Mouse (Mus musculus): ENCODE measurements around the gene Isg20l2.
"Not testable (repeated sequence)": the region's sequence is repeated elsewhere in the genome, so short reads cannot be mapped to it uniquely, and the experiment has no call there.

Isg20l2 gene

GRCm38 (mm10) chr3:87930078-87930795 lies at the start of gene Isg20l2, which contains the start of gene Rrnad1:
TSS of gene Isg20l2 (plus strand) at chr3:87930314.
TSS of gene Rrnad1 (minus strand) at chr3:87930717.
- peak; percentile 98 for DNase-seq

GRCm38 (mm10) chr3:87884291-87884690 lies 45.8 kb upstream of the Isg20l2 start:
- DNase-seq, result no peak

DNA sequence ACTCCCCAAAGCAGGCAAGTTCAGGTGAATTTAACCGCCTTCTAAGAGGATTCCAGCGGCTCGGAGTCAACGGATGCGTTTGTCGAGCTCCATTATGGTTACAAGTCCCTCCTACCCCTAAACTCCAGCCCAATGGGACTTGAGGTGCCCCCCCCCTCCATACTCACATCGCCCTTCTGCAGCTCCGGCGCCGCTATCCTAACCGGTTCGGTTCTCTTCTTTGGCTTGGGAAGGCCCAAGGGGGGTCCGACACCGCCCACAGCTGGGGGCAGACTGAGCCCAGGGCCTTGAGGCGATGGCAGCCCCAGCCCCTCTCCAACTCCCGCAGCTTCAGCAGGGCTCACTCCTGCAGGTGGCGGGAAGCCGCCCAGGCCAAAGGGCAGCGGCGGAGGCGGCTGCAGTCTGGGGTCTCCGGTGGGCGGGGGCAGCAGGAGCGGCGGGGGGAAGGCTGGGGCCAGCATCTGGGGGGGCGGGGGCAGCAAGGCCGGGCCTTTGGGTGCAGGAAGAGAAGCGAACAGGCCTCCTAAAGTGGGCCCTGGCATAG lies 45.3 kb upstream of the Isg20l2 start:
- no peak for DNase-seq

DNA sequence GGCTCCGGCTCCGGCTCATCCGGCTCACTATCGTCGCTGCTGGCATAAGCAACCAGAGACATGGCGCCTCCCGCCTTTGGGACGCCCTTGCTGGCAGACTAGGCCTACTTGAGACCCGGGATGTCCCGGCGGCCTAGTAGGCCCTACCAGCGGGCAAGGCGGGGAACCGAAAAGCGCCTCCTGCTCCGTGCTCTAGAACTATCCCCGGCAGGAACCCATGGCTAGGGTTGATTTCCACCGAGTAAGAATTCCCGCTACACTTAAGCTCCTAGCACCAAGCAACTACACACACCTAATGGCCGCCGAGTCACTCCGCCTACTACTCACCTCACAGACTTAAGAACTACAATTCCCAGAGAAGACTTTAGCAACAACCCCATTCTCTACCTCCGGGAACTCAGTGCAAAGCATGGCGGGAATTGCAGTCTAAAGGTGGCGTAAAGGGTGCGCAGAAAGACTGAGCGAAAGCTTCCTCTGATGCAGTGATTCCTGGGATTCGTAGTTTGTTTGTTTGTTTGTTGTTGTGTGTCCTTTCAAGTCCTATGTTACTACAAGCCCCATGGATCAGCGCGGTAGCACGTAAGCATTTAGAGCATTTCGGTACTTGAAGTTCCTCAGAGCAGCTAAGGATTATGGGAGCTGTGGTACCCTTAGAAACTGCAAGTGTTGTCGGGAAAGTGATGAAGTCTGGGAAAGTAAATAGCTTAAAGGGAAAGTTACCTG lies 44.7 kb upstream of the Isg20l2 start, which contains the start of gene Prcc:
Prcc (minus strand) TSS at position 328 of the 723 bp plus-strand sequence.
- peak; percentile 96 for DNase-seq

DNA sequence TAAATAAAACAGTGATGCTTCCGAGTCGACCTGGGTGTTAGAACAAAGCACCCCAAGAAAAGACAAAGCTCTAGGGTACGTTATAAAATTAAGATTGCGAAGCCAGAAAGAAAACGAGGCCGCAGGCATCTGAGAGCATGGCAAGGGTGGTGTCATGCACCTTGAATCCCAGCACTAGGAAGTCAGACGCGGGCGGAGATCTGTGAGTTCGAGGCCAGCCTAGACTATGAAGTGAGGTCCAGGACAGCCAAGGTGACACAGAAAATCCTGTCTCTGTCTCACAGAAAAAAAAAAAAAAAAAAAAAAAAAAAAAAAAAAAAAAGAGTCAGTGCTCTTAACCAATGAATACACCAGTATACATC lies 44.1 kb upstream of the Isg20l2 start:
- DNase-seq, result no peak

GRCm38 (mm10) chr3:87886416-87886815 lies 43.7 kb upstream of the Isg20l2 start:
- peak; percentile 10 for DNase-seq

DNA sequence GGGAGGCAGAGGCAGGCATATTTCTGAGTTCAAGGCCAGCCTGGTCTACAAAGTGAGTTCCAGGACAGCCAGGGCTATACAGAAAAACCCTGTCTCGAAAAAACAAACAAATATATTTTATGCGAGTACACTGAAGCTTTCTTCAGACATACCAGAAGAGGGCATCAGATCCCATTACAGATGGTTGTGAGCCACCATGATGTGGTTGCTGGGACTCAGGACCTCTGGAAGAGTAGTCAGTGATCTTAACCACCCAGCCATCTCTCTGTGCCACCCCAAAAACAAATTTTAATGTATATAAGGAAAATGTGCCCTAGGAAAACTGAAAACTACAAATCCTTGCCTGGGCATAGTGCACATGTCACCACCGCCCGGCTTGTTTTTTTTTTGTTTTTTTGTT lies 42.7 kb upstream of the Isg20l2 start:
- DNase-seq, result not testable (repeated sequence)

GRCm38 (mm10) chr3:87891481-87891880 lies 38.6 kb upstream of the Isg20l2 start:
- DNase-seq, result no peak

GRCm38 (mm10) chr3:87893367-87893905 lies 36.7 kb upstream of the Isg20l2 start:
- no peak for DNase-seq

- no peak for DNase-seq
These were observed 30.8 kb upstream of the Isg20l2 start for GRCm38 (mm10) chr3:87899266-87899665.

GRCm38 (mm10) chr3:87899776-87900175 lies 30.3 kb upstream of the Isg20l2 start:
- no peak for DNase-seq

DNA sequence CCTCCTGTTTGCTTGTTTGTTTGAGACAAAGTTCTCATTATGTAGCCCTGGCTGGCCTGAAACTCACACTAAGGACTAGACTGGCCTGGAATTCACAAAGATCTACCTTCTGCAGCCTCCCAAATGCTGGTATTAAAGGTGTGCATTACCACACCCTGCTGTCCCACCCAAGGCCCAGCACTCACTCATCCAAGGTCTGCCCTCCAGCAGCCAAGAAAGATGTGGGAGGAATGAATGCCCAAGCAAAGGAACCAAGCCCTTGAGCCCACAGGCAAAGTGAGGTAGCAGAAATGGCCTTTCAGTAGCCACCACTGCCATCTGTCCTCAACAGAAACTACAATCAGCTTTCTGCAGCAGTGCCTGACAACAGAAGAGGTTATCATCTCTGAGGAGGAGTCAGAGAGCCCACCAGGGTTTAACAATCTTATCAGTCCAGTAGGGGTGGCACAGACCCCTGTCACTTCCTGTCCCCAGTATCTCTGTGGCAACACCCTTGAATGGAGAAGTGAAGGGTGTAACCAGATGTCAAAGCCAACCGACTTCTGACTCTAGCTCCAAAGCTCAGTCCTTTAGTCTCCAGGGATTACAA lies 29.0 kb upstream of the Isg20l2 start:
- DNase-seq, result no peak

GRCm38 (mm10) chr3:87901959-87902358 lies 28.2 kb upstream of the Isg20l2 start:
- not testable (repeated sequence) for DNase-seq

DNA sequence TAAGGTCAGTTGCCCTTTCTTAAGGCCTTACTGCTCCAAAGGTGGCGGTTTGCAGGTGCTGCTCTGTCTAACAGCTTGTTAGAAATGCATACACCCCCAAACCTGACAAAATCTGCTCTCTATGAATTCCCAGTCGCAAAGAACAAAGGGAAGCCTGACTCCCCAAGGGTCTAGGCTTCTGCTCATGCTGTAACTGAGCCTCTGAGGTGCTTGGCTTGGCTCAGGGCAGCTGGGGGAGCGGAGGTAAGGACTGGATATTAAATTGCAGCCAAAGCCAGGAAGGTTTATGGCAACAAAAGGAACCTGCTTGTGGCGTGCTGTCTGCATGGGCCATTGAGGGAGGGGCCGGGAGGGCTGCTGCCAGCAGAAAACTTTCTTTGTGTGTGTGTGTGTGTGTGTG lies 26.3 kb upstream of the Isg20l2 start:
- DNase-seq, result no peak

GRCm38 (mm10) chr3:87905880-87906485 lies 24.1 kb upstream of the Isg20l2 start, which contains the start of gene Hdgf:
TSS of gene Hdgf (plus strand) at chr3:87906321.
- DNase-seq, result peak; percentile 97

GRCm38 (mm10) chr3:87906601-87906980 lies 23.5 kb upstream of the Isg20l2 start:
- peak; percentile 71 for DNase-seq

GRCm38 (mm10) chr3:87906981-87907857 lies 22.9 kb upstream of the Isg20l2 start:
- peak; percentile 58 for DNase-seq

- peak; percentile 51 for DNase-seq
These were observed 22.2 kb upstream of the Isg20l2 start for GRCm38 (mm10) chr3:87907906-87908305.

GRCm38 (mm10) chr3:87909381-87909780 lies 20.7 kb upstream of the Isg20l2 start:
- DNase-seq, result no peak

DNA sequence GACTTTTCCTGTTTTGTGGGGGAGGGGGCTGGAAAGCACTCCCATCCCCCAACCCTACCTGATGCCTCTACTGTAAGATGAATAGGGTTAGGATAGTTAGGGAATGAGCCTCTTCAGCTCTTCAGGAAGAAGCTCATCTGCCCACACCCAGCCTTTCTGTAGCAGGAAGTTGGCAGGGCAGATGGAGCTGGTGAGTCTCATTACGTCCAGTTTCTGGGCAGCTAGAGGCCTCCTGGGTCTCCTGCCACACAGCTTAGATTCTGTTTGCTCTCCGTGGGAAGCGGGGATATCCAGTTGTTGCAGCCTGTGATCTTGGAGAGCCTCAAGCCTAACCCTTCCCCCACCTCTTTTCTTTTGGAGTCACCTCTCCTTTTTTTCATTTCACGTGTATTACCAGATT lies 20.2 kb upstream of the Isg20l2 start:
- DNase-seq, result no peak

- DNase-seq, result peak; percentile 92
These were observed 19.5 kb upstream of the Isg20l2 start for GRCm38 (mm10) chr3:87910573-87911141.

Measured in kidney, postnatal 14 days (tissue).